Mouse (Mus musculus) thymus, adult 2 months (tissue): Measurements from ENCODE around the gene Zfyve27. TPM values are rescaled to one million over a fixed set of nuclear protein-coding genes. Genes with fewer than 3 reads are reported as not detected.
A peak's percentile ranks its signal among the peaks of the same experiment; 100 is the strongest.

Source experiments
- DNase-seq: peaks from one replicate; pipeline ENCODE4 v3.0.0; 2021
- H3K27ac ChIP-seq: fragments of 200-500 bp; 2 replicates; pipeline ENCODE4 v1.5.1; 2012; ENCODE audit warnings: low read length, control low read depth; ENCODE audit not compliant: control insufficient read depth, insufficient read depth
- H3K27me3 ChIP-seq: fragments of 200-500 bp; 2 replicates; pipeline ENCODE4 v1.6.1; 2012; ENCODE audit warnings: mild to moderate bottlenecking, low read length, moderate library complexity, mixed read lengths; ENCODE audit not compliant: control insufficient read depth, insufficient read depth
- H3K36me3 ChIP-seq: fragments of 200-500 bp; 2 replicates; pipeline ENCODE4 v1.6.1; 2012; ENCODE audit warnings: mild to moderate bottlenecking, low read length, moderate library complexity; ENCODE audit not compliant: control insufficient read depth, insufficient read depth
- H3K4me1 ChIP-seq: fragments of 200-500 bp; replicated peaks from 2 replicates; pipeline ENCODE4 v1.6.1; 2012; ENCODE audit warnings: low read length; ENCODE audit not compliant: control insufficient read depth, insufficient read depth
- H3K4me3 ChIP-seq: fragments of 200-500 bp; 2 replicates; pipeline ENCODE4 v1.5.1; 2012; ENCODE audit warnings: mild to moderate bottlenecking, low read length, control low read depth, moderate library complexity; ENCODE audit not compliant: control insufficient read depth, insufficient read depth
- CTCF ChIP-seq: fragments of 200-500 bp; IDR thresholded peaks from 2 replicates; pipeline ENCODE4 v1.5.1; 2012; ENCODE audit warnings: mild to moderate bottlenecking, control low read depth, low read length, moderate library complexity, borderline replicate concordance; ENCODE audit not compliant: control insufficient read depth, poor library complexity, insufficient read depth; ENCODE audit errors: extremely low read depth
- POLR2A ChIP-seq: fragments of 200-500 bp; IDR thresholded peaks from 2 replicates; pipeline ENCODE4 v1.6.1; 2012; ENCODE audit warnings: mild to moderate bottlenecking, low read length, control low read depth, moderate library complexity; ENCODE audit not compliant: control insufficient read depth, poor library complexity, insufficient read depth; ENCODE audit errors: extremely low read depth
- WGBS: fragments of 180-500 bp; shearing (Covaris S2); methylation state at CpG from one replicate; pipeline ENCODE4 v1.1.7; 2018; 5-methylcytosine and 5-hydroxymethylcytosine counted together
- polyA plus RNA-seq: library from polyadenylated mRNA; depleted of rRNA; stranded (reverse); fragments of >200 nt; gene quantifications from 2 replicates; pipeline ENCODE4 v1.2.3, GENCODE M21; 2012

Gene Zfyve27
- polyA plus RNA-seq, 1 experiment: 96.4 TPM

GRCm38 (mm10) chr19:42129509-42130293 is 34.0 kb upstream of the Zfyve27 start:
- TF ChIP-seq POLR2A (no peak), CTCF (no peak)
- H3K4me3 ChIP-seq: no peak overlapping the region
- peaks cover 17% of the 10 kb centered on the region for H3K4me1 ChIP-seq
- no peaks in the 10 kb centered on the region for H3K27me3 ChIP-seq
- peak overlapping the region; percentile 46 for H3K27ac ChIP-seq
- peak; percentile 22 for DNase-seq
- WGBS: 15% methylated on average over 14 of the region's 14 CpGs
- H3K36me3 ChIP-seq: no peaks in the 10 kb centered on the region

- H3K4me1 ChIP-seq: peaks cover 17% of the 10 kb centered on the region
- H3K27me3 ChIP-seq: no peaks in the 10 kb centered on the region
- WGBS: 55% methylated on average over 3 of the region's 3 CpGs
- H3K36me3 ChIP-seq: no peaks in the 10 kb centered on the region
- no peak for DNase-seq
- H3K27ac ChIP-seq: peak overlapping the region; percentile 28; the same call in 1 of the 2 replicates
- H3K4me3 ChIP-seq: no peak overlapping the region
- TF ChIP-seq CTCF (no peak), POLR2A (no peak)
These were observed 33.5 kb upstream of the Zfyve27 start for GRCm38 (mm10) chr19:42130294-42130606.

- TF ChIP-seq CTCF (no peak), POLR2A (no peak)
- H3K4me1 ChIP-seq: peaks cover 17% of the 10 kb centered on the region
- no peaks in the 10 kb centered on the region for H3K27me3 ChIP-seq
- WGBS: 72% methylated on average over 5 of the region's 5 CpGs
- no peak overlapping the region for H3K4me3 ChIP-seq
- no peak overlapping the region for H3K27ac ChIP-seq
- H3K36me3 ChIP-seq: no peaks in the 10 kb centered on the region
- no peak for DNase-seq
These were observed 32.6 kb upstream of the Zfyve27 start for GRCm38 (mm10) chr19:42131101-42131500.

GRCm38 (mm10) chr19:42135070-42135469 is 28.7 kb upstream of the Zfyve27 start:
- TF ChIP-seq POLR2A (no peak), CTCF (no peak)
- Histone ChIP-seq H3K36me3 (no peaks in the 10 kb centered on the region), H3K4me1 (peaks cover 5% of the 10 kb centered on the region), H3K27me3 (no peaks in the 10 kb centered on the region), H3K4me3 (no peak overlapping the region), H3K27ac (no peak overlapping the region)
- DNase-seq: no peak

GRCm38 (mm10) chr19:42136126-42136525 is 27.6 kb upstream of the Zfyve27 start:
- DNase-seq: no peak
- Histone ChIP-seq H3K27me3 (no peaks in the 10 kb centered on the region), H3K27ac (no peak overlapping the region), H3K4me1 (no peaks in the 10 kb centered on the region), H3K36me3 (no peaks in the 10 kb centered on the region), H3K4me3 (no peak overlapping the region)
- WGBS: 82% methylated on average over 5 of the region's 5 CpGs
- TF ChIP-seq POLR2A: no peak
- no peak for TF ChIP-seq CTCF

GRCm38 (mm10) chr19:42137167-42137672 is 26.5 kb upstream of the Zfyve27 start:
- H3K36me3 ChIP-seq: no peaks in the 10 kb centered on the region
- 96% methylated on average over 4 of the region's 4 CpGs for WGBS
- no peak overlapping the region for H3K27ac ChIP-seq
- H3K27me3 ChIP-seq: no peaks in the 10 kb centered on the region
- DNase-seq: no peak
- TF ChIP-seq POLR2A (no peak), CTCF (no peak)
- H3K4me3 ChIP-seq: no peak overlapping the region
- no peaks in the 10 kb centered on the region for H3K4me1 ChIP-seq
